Mouse (Mus musculus): Measurements from ENCODE around the gene Gm49342. TPM values are rescaled to one million over a fixed set of nuclear protein-coding genes. Genes with fewer than 3 reads are reported as not detected.
"Not testable (repeated sequence)": the region's sequence is repeated elsewhere in the genome, so short reads cannot be mapped to it uniquely, and the experiment has no call there.

Gm49342 gene
- not detected in 2 replicates for polyA plus RNA-seq (2015; fragmentation: Nextera tagmentation; extraction: Ambion mirVana)

DNA sequence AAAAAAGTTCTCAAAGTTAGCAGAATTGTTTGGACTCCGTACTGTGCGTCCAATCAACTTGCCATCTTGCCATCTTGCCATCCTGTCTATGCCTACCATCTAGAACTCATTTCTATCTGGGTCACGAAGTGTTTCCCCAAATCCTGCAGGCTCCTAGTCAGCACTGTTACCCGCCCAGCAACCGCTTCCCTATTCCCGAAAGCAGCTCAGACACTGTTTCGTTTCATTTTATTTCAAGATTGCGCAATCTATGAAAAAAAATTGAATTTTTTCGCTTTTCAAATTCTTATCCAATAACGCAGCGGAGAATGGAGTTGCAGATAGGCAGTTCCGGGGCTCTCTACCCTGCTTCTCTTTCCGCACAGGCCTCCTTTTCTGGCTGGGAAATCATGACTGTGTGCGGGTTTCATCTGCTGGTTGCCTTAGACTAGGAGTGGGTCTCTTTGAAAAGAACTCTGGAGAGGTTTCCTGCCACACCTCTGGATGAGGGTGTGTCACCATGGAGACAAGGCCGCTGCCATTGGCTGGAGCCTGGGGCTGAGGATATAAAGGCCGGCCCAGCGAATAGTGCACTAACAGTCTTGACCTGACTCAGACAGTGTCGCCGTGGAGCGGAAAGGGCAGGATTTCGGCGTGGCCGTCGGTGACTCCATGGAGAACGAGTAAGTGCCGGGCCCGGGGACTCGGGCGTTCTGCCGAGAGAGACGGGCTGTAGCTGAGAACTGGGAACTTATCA, at the start of gene Gm49342:
Gm49342 (plus strand) TSS at position 586 of the 736 bp plus-strand sequence.
- WGBS, result 17% methylated on average over 31 of the region's 31 CpGs
- ATAC-seq, result peak; percentile 99
- H3K4me1 ChIP-seq (replicated peaks), result peaks cover 12% of the 10 kb centered on the region

GRCm38 (mm10) chr14:50895407-50895806, 48.9 kb upstream of the Gm49342 start:
- Histone ChIP-seq H3K36me3 (no peaks in the 10 kb centered on the region), H3K4me2 (replicated peaks) (no peak overlapping the region), H3K27ac (no peak overlapping the region), H3K9ac (replicated peaks) (no peak overlapping the region), H3K9me3 (no peaks in the 10 kb centered on the region), H3K4me1 (replicated peaks) (peaks cover 14% of the 10 kb centered on the region), H3K27me3 (peaks cover 12% of the 10 kb centered on the region; the same call in 1 of the 2 replicates), H3K4me3 (replicated peaks) (no peak overlapping the region)
- ATAC-seq, result no peak

More for the DNA sequence above, at the start of gene Gm49342:
- Histone ChIP-seq H3K27ac (peak within 1 kb of the TSS; percentile 81), H3K9ac (replicated peaks) (peak within 1 kb of the TSS; percentile 56), H3K9me3 (no peaks in the 10 kb centered on the region), H3K4me3 (replicated peaks) (peak within 1 kb of the TSS; percentile 48), H3K27me3 (no peaks in the 10 kb centered on the region), H3K4me2 (replicated peaks) (peak within 1 kb of the TSS; percentile 56), H3K36me3 (no peaks in the 10 kb centered on the region)

- H3K9me3 ChIP-seq, result no peaks in the 10 kb centered on the region
- ATAC-seq, result peak; percentile 60
- peaks cover 14% of the 10 kb centered on the region for H3K4me1 ChIP-seq (replicated peaks)
- peak overlapping the region; percentile 3; the same call in 1 of the 2 replicates for H3K27ac ChIP-seq
- peak overlapping the region; percentile 78 for H3K9ac ChIP-seq (replicated peaks)
- 19% methylated on average over 19 of the region's 19 CpGs for WGBS
- H3K4me2 ChIP-seq (replicated peaks), result peak overlapping the region; percentile 90
- peak overlapping the region; percentile 52 for H3K4me3 ChIP-seq (replicated peaks)
- H3K36me3 ChIP-seq, result no peaks in the 10 kb centered on the region
- H3K27me3 ChIP-seq, result peaks cover 12% of the 10 kb centered on the region; the same call in 1 of the 2 replicates
Measured at GRCm38 (mm10) chr14:50895985-50896746, 48.2 kb upstream of the Gm49342 start.

DNA sequence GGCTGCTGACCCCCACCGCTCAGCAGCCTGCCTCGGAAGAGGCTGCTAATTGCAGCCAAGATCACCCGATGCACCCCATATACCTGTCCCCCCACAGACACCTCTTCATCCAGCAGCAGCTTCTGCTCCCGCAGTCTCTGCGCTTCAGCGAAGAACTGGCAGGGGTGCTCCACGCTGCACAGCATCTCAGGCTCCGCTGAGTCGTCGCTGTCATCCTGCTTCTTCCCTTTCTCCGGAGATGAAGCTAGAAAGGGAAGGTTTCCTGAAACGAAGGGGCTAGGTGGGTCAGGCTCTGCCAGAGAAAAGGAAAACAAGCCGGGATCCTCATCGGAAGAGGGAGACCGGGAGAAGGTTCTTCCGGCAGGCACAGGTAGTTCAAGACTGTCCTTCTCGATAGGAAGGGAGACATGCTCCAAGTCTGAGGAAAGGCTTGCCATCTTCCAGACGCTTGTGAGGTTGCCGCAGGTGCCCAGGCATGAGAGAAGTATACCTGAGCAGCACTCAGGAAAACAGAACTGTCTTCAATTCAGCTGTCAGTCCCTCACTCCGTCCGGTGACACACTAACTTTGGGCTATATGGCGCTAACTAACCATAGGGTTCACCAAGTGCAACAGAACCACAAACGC, 47.5 kb upstream of the Gm49342 start:
- Histone ChIP-seq H3K4me3 (replicated peaks) (peak overlapping the region; percentile 52), H3K27me3 (peaks cover 12% of the 10 kb centered on the region; the same call in 1 of the 2 replicates), H3K27ac (peak overlapping the region; percentile 3; the same call in 1 of the 2 replicates), H3K4me2 (replicated peaks) (peak overlapping the region; percentile 90), H3K9ac (replicated peaks) (peak overlapping the region; percentile 78), H3K4me1 (replicated peaks) (peaks cover 14% of the 10 kb centered on the region), H3K9me3 (no peaks in the 10 kb centered on the region), H3K36me3 (no peaks in the 10 kb centered on the region)
- peak; percentile 83 for ATAC-seq
- 17% methylated on average over 23 of the region's 23 CpGs for WGBS

DNA sequence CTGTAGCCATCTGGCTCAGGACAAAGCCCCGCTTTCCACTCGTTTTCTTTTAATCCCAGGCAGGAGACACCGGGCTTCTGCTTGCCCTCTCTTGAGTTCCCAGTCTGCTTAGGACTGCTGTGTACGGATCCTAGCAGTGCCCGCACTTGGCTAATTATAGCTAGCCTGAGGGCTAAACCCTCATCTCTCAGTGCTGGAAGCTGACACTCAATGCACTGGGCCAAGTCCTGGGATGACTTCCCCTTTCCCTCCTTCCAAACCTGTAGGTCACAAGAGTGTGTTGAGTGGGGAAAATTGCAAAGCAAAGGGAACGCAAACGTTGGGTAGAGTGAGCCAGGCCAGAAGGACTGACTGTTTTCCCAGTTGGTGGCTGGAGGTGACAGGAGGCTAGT, 46.9 kb upstream of the Gm49342 start, which contains the start of gene Klhl33:
Klhl33 (minus strand) TSS at position 134 of the 392 bp plus-strand sequence.
- H3K36me3 ChIP-seq, result no peaks in the 10 kb centered on the region
- WGBS, result 44% methylated on average over 7 of the region's 7 CpGs
- peaks cover 12% of the 10 kb centered on the region; the same call in 1 of the 2 replicates for H3K27me3 ChIP-seq
- H3K9me3 ChIP-seq, result no peaks in the 10 kb centered on the region
- ATAC-seq, result peak; percentile 37
- H3K9ac ChIP-seq (replicated peaks), result peak within 1 kb of the TSS; percentile 78
- peaks cover 14% of the 10 kb centered on the region for H3K4me1 ChIP-seq (replicated peaks)
- H3K27ac ChIP-seq, result peak within 1 kb of the TSS; percentile 3; the same call in 1 of the 2 replicates
- peak within 1 kb of the TSS; percentile 90 for H3K4me2 ChIP-seq (replicated peaks)
- H3K4me3 ChIP-seq (replicated peaks), result peak within 1 kb of the TSS; percentile 52

DNA sequence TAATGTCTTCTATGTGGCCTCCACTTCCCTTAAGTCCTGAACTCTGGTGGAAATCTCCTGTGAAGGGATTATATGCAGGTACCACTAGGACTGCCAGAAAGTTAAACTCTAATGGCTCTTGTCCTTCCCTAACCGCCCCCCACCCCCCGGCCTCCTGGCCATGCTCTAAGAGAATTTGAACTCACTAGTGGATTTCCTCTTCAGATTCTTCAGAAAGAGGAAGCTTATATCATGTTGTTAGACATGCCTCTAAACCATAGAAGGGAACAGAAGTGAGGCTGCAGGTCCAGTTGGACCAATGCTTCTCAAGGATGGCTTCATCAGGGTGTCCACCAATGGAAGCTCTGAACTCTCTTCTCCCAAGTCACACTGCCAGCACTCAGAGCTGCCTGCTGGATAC, 46.3 kb upstream of the Gm49342 start:
- Histone ChIP-seq H3K27me3 (peaks cover 12% of the 10 kb centered on the region; the same call in 1 of the 2 replicates), H3K4me1 (replicated peaks) (peaks cover 14% of the 10 kb centered on the region)
- 96% methylated on average over 2 of the region's 2 CpGs for WGBS
- not testable (repeated sequence) for H3K9ac ChIP-seq (replicated peaks); H3K27ac ChIP-seq; H3K4me2 ChIP-seq (replicated peaks); H3K36me3 ChIP-seq; ATAC-seq; H3K9me3 ChIP-seq; H3K4me3 ChIP-seq (replicated peaks)

DNA sequence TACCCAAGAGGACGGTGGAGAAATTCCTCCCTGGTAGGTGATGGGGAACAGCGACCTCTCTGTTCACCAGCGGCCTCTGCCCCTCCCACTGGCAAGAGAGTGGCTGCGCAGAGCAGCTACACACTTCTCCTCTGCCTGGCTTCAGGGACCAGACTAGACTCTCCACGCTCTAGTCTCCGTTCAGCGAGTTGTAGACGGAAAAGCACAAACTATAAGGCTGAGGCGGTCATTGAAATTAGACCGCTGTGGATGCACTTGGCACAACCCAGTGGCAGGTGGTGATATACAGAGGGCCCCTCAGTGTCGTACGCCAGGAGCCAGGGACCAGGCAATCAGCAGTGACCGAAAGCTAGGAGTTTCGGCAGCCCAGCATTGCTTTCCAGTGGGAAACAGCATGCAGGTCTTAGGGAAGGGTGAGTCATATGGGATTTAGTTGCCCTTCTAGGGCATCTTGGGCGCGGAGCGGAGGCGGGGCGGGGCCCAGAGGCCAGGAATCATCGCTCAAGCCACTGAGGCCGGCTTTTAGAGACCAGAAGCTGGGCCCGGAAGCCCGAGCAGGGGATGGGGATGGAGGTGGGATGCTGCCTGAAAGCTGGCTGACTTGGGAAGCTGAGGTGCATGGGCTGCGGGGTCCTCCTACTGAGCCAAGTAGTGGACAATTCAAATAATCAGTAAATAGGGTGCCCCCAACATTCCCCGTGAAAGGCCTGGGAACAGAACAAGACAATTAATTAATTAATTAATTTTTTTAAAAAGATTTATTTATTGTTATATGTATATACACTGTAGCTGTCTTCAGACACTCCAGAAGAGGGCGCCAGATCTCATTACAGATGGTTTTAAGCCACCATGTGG, 40.1 kb upstream of the Gm49342 start:
- no peaks in the 10 kb centered on the region for H3K9me3 ChIP-seq
- H3K4me3 ChIP-seq (replicated peaks), result peak overlapping the region; percentile 43
- H3K4me1 ChIP-seq (replicated peaks), result peaks cover 9% of the 10 kb centered on the region
- 3% methylated on average over 26 of the region's 26 CpGs for WGBS
- peak overlapping the region; percentile 62 for H3K4me2 ChIP-seq (replicated peaks)
- ATAC-seq, result peak; percentile 90
- no peaks in the 10 kb centered on the region for H3K27me3 ChIP-seq
- H3K36me3 ChIP-seq, result no peaks in the 10 kb centered on the region
- H3K9ac ChIP-seq (replicated peaks), result peak overlapping the region; percentile 50
- no peak overlapping the region for H3K27ac ChIP-seq

- H3K4me1 ChIP-seq (replicated peaks), result peaks cover 9% of the 10 kb centered on the region
- 80% methylated on average over 4 of the region's 4 CpGs for WGBS
- ATAC-seq, result no peak
Measured at GRCm38 (mm10) chr14:50904828-50905129, 39.5 kb upstream of the Gm49342 start.

DNA sequence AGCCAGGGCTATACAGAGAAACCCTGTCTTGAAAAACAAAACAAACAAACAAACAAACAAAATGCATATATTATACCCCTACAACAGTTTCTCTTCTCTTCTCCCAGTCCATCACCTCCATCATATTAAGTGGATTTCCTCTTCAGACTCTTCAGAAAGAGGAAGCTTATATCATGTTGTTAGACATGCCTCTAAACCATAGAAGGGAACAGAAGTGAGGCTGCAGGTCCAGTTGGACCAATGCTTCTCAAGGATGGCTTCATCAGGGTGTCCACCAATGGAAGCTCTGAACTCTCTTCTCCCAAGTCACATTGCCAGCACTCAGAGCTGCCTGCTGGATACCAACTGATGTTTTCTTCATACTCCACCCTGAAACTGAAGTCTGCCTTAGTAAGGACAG, 39.0 kb upstream of the Gm49342 start:
- not testable (repeated sequence) for H3K4me3 ChIP-seq (replicated peaks); H3K4me1 ChIP-seq (replicated peaks); H3K4me2 ChIP-seq (replicated peaks); H3K9ac ChIP-seq (replicated peaks); ATAC-seq; H3K36me3 ChIP-seq; H3K27me3 ChIP-seq; H3K9me3 ChIP-seq; H3K27ac ChIP-seq

More at GRCm38 (mm10) chr14:50904828-50905129, 39.5 kb upstream of the Gm49342 start:
- no peaks in the 10 kb centered on the region for H3K9me3 ChIP-seq
- H3K4me2 ChIP-seq (replicated peaks), result no peak overlapping the region
- H3K27me3 ChIP-seq, result no peaks in the 10 kb centered on the region
- H3K9ac ChIP-seq (replicated peaks), result no peak overlapping the region
- H3K27ac ChIP-seq, result no peak overlapping the region
- H3K36me3 ChIP-seq, result no peaks in the 10 kb centered on the region
- H3K4me3 ChIP-seq (replicated peaks), result no peak overlapping the region

DNA sequence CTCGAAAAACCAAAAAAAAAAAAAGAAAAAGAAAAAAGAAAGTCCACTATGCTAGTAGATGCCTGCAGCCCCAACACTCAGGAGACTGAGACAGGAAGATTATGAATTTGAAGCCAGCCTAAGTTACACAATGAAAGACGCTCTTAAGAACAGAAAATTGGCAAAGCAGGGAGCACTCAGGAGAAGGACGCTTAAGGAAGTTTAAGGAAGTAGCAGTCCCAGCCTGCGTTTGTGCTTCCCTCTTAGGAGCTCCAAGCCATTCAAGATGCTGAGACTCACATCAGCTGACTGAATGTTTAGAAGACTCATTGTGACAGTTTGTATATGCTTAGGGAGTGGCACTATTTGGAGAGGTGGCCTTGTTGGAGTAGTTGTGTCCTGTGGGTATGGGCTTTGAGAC, 36.2 kb upstream of the Gm49342 start:
- H3K36me3 ChIP-seq, result peaks cover 12% of the 10 kb centered on the region
- no peak overlapping the region for H3K9ac ChIP-seq (replicated peaks)
- no peak for ATAC-seq

DNA sequence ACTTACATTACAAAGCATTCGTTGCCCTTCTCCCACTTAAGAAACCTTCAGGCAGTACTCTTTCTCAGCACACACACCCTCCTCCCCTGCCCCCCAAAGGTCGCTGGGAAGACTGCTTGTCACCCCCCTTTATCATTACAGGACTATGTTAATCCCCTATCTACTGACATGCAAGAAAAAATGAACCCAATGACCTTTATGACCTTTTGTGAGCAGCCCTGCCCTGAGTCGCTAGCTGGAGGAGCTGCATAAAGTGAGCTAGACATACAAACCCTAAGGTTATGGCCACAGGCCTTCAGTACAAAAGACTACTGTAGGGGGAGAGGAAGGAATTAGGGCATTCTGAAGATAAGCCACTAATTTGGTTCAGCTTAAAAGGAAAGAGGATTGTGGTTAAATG, 33.0 kb upstream of the Gm49342 start:
- Histone ChIP-seq H3K4me1 (replicated peaks) (no peaks in the 10 kb centered on the region), H3K4me2 (replicated peaks) (no peak overlapping the region), H3K27me3 (no peaks in the 10 kb centered on the region), H3K36me3 (peaks cover 42% of the 10 kb centered on the region), H3K9me3 (no peaks in the 10 kb centered on the region), H3K9ac (replicated peaks) (no peak overlapping the region), H3K27ac (no peak overlapping the region), H3K4me3 (replicated peaks) (no peak overlapping the region)
- WGBS, result 49% methylated on average over 3 of the region's 3 CpGs
- ATAC-seq, result no peak

More for the DNA sequence above, 36.2 kb upstream of the Gm49342 start:
- Histone ChIP-seq H3K27ac (no peak overlapping the region), H3K4me3 (replicated peaks) (no peak overlapping the region), H3K4me1 (replicated peaks) (peaks cover 9% of the 10 kb centered on the region), H3K9me3 (no peaks in the 10 kb centered on the region), H3K27me3 (no peaks in the 10 kb centered on the region), H3K4me2 (replicated peaks) (no peak overlapping the region)
- WGBS, result 83% methylated on average over 4 of the region's 4 CpGs

All from midbrain, embryonic 13.5 days (tissue).